Mouse (Mus musculus) heart, embryonic 14.5 days (tissue): ENCODE data around the gene Ccdc167. TPM values are rescaled to one million over a fixed set of nuclear protein-coding genes. Genes with fewer than 3 reads are reported as not detected.

Experiments used
- ATAC-seq: fragments of 200-750 bp; cut with Nextera tagmentation; 2 replicates; pipeline ENCODE4 v1.8.0; 2017; ENCODE audit warnings: low read depth, moderate TSS enrichment; ENCODE audit not compliant: insufficient number of reproducible peaks, insufficient read depth, low FRiP score
- H3K27ac ChIP-seq, 2 experiments: fragments of 200-500 bp in 1 of 2; fragments of 300-500 bp in 1 of 2; sonication (generic) in 1 of 2; replicated peaks in 1 of 2; 2 replicates each; pipeline ENCODE4 v1.5.1; 2012 to 2014; ENCODE audit warnings: low read depth in 2 of 2, low read length in 2 of 2, control low read depth in 1 of 2, mild to moderate bottlenecking in 1 of 2, mixed read lengths in 1 of 2; ENCODE audit not compliant: control insufficient read depth in 1 of 2, insufficient read depth in 1 of 2
- H3K27me3 ChIP-seq: fragments of 300-500 bp; sonication (generic); 2 replicates; pipeline ENCODE4 v1.6.1; 2014; ENCODE audit warnings: mild to moderate bottlenecking, low read length, control low read depth; ENCODE audit not compliant: control insufficient read depth, insufficient read depth
- H3K36me3 ChIP-seq: fragments of 300-500 bp; sonication (generic); 2 replicates; pipeline ENCODE4 v1.6.1; 2014; ENCODE audit warnings: mild to moderate bottlenecking, control low read depth, low read length, mixed read lengths; ENCODE audit not compliant: control insufficient read depth, insufficient read depth
- H3K4me1 ChIP-seq, 2 experiments: fragments of 200-500 bp in 1 of 2; fragments of 300-500 bp in 1 of 2; sonication (generic) in 1 of 2; 2 replicates each; pipeline ENCODE4 v1.6.1; 2012 to 2014; ENCODE audit warnings: low read length in 2 of 2, control low read depth in 1 of 2, mixed read lengths in 1 of 2; ENCODE audit not compliant: control insufficient read depth in 2 of 2, insufficient read depth in 2 of 2
- H3K4me2 ChIP-seq: fragments of 300-500 bp; sonication (generic); 2 replicates; pipeline ENCODE4 v1.6.1; 2014; ENCODE audit warnings: mild to moderate bottlenecking, low read length
- H3K4me3 ChIP-seq, 2 experiments: fragments of 200-500 bp in 1 of 2; fragments of 300-500 bp in 1 of 2; sonication (generic) in 1 of 2; 2 replicates each; pipeline ENCODE4 v1.5.1; 2012 to 2014; ENCODE audit warnings: low read length in 2 of 2, mild to moderate bottlenecking in 2 of 2, control low read depth in 1 of 2, low read depth in 1 of 2, moderate library complexity in 1 of 2; ENCODE audit not compliant: control insufficient read depth in 1 of 2, insufficient read depth in 1 of 2
- H3K9ac ChIP-seq: fragments of 300-500 bp; sonication (generic); 2 replicates; pipeline ENCODE4 v1.6.1; 2014; ENCODE audit warnings: mild to moderate bottlenecking, low read length
- H3K9me3 ChIP-seq: fragments of 300-500 bp; sonication (generic); 2 replicates; pipeline ENCODE4 v1.6.1; 2016; ENCODE audit warnings: low read length, control low read depth; ENCODE audit not compliant: control insufficient read depth
- WGBS: fragments of 180-500 bp; shearing (Covaris S2); extraction: QIAGEN DNeasy Blood & Tissue Kit; methylation state at CpG from one replicate; pipeline ENCODE4 v1.1.7; 2014; 5-methylcytosine and 5-hydroxymethylcytosine counted together
- polyA plus RNA-seq: library from polyadenylated mRNA; unstranded; fragments of >200 nt; fragmentation: Nextera tagmentation; extraction: Ambion mirVana; gene quantifications from 2 replicates; pipeline ENCODE4 v1.2.1, GENCODE M21; 2014

The Ccdc167 gene
- polyA plus RNA-seq, 1 experiment from 2014 or later = 19.5 TPM

GRCm38 (mm10) chr17:29681669-29682068, 35.2 kb downstream of the Ccdc167 start:
- Histone ChIP-seq H3K27me3 (no peaks in the 10 kb centered on the region), H3K36me3 (peaks cover 92% of the 10 kb centered on the region), H3K4me3 (no peak overlapping the region), H3K4me1 (peaks cover under 1 to 13% of the 10 kb centered on the region in 2 experiments; a peak in 3 of 4 replicates), H3K9me3 (no peaks in the 10 kb centered on the region), H3K4me2 (no peak overlapping the region), H3K9ac (no peak overlapping the region), H3K27ac (no peak overlapping the region)
- ATAC-seq = no peak
- WGBS = 93% methylated on average over 9 of the region's 9 CpGs

- 54% methylated on average over 2 of the region's 2 CpGs for WGBS
- H3K36me3 ChIP-seq = peaks cover 92% of the 10 kb centered on the region
Observed at GRCm38 (mm10) chr17:29680921-29681320, 35.9 kb downstream of the Ccdc167 start.

GRCm38 (mm10) chr17:29680174-29680573, 36.7 kb downstream of the Ccdc167 start:
- Histone ChIP-seq H3K4me3 (no peak overlapping the region), H3K4me2 (no peak overlapping the region), H3K9me3 (no peaks in the 10 kb centered on the region), H3K27ac (no peak overlapping the region), H3K4me1 (peaks cover 0 to 9% of the 10 kb centered on the region in 2 experiments; a peak in 3 of 4 replicates), H3K36me3 (peaks cover 92% of the 10 kb centered on the region), H3K9ac (no peak overlapping the region), H3K27me3 (no peaks in the 10 kb centered on the region)
- 68% methylated on average over 2 of the region's 2 CpGs for WGBS
- ATAC-seq = no peak

More at GRCm38 (mm10) chr17:29680921-29681320, 35.9 kb downstream of the Ccdc167 start:
- Histone ChIP-seq H3K4me3 (no peak overlapping the region), H3K27me3 (no peaks in the 10 kb centered on the region), H3K4me1 (peaks cover 0 to 9% of the 10 kb centered on the region in 2 experiments; a peak in 3 of 4 replicates), H3K4me2 (no peak overlapping the region), H3K27ac (no peak overlapping the region), H3K9ac (no peak overlapping the region), H3K9me3 (no peaks in the 10 kb centered on the region)
- ATAC-seq = no peak

- H3K27ac ChIP-seq = no peak overlapping the region
- no peak for ATAC-seq
- H3K9ac ChIP-seq = no peak overlapping the region
- WGBS = 75% methylated on average over 6 of the region's 6 CpGs
- H3K9me3 ChIP-seq = no peaks in the 10 kb centered on the region
- no peak overlapping the region for H3K4me3 ChIP-seq
- H3K36me3 ChIP-seq = peaks cover 92% of the 10 kb centered on the region
- H3K4me2 ChIP-seq = no peak overlapping the region
- H3K27me3 ChIP-seq = no peaks in the 10 kb centered on the region
- peaks cover 0 to 9% of the 10 kb centered on the region in 2 experiments; a peak in 3 of 4 replicates for H3K4me1 ChIP-seq
Observed at GRCm38 (mm10) chr17:29679038-29679767, 37.6 kb downstream of the Ccdc167 start.

- Histone ChIP-seq H3K36me3 (peaks cover 92% of the 10 kb centered on the region), H3K27me3 (no peaks in the 10 kb centered on the region), H3K9me3 (no peaks in the 10 kb centered on the region), H3K9ac (no peak overlapping the region), H3K27ac (no peak overlapping the region), H3K4me2 (no peak overlapping the region), H3K4me3 (no peak overlapping the region), H3K4me1 (peaks cover 0 to 9% of the 10 kb centered on the region in 2 experiments; a peak in 3 of 4 replicates)
- no peak for ATAC-seq
- 88% methylated on average over 8 of the region's 8 CpGs for WGBS
Observed at GRCm38 (mm10) chr17:29678526-29678925, 38.3 kb downstream of the Ccdc167 start.

GRCm38 (mm10) chr17:29673325-29673724, 43.5 kb downstream of the Ccdc167 start:
- Histone ChIP-seq H3K9ac (no peak overlapping the region), H3K27ac (no peak overlapping the region), H3K4me1 (no peaks in the 10 kb centered on the region), H3K4me3 (no peak overlapping the region), H3K36me3 (peaks cover 68% of the 10 kb centered on the region), H3K9me3 (no peaks in the 10 kb centered on the region), H3K4me2 (no peak overlapping the region), H3K27me3 (no peaks in the 10 kb centered on the region)
- ATAC-seq = no peak
- WGBS = 91% methylated on average over 4 of the region's 4 CpGs

GRCm38 (mm10) chr17:29671021-29671420, 45.8 kb downstream of the Ccdc167 start:
- H3K4me1 ChIP-seq = no peaks in the 10 kb centered on the region
- no peaks in the 10 kb centered on the region for H3K9me3 ChIP-seq
- no peak overlapping the region for H3K4me2 ChIP-seq
- H3K27me3 ChIP-seq = no peaks in the 10 kb centered on the region
- ATAC-seq = no peak
- no peak overlapping the region for H3K27ac ChIP-seq
- peaks cover 58% of the 10 kb centered on the region for H3K36me3 ChIP-seq
- no peak overlapping the region for H3K9ac ChIP-seq
- H3K4me3 ChIP-seq = no peak overlapping the region
- WGBS = 77% methylated on average over 2 of the region's 2 CpGs

GRCm38 (mm10) chr17:29669936-29670335, 46.9 kb downstream of the Ccdc167 start:
- peaks cover 57% of the 10 kb centered on the region for H3K36me3 ChIP-seq
- no peak for ATAC-seq

More at GRCm38 (mm10) chr17:29669936-29670335, 46.9 kb downstream of the Ccdc167 start:
- Histone ChIP-seq H3K9ac (no peak overlapping the region), H3K4me1 (no peaks in the 10 kb centered on the region), H3K27ac (no peak overlapping the region), H3K4me3 (no peak overlapping the region), H3K27me3 (no peaks in the 10 kb centered on the region), H3K9me3 (no peaks in the 10 kb centered on the region), H3K4me2 (no peak overlapping the region)
